Mouse (Mus musculus) brain, embryonic 14.5 days (tissue): Measurements from ENCODE around the gene Nkain2. TPM values are rescaled to one million over a fixed set of nuclear protein-coding genes. Genes with fewer than 3 reads are reported as not detected.

Source experiments
- DNase-seq: peaks from one replicate; pipeline ENCODE4 v3.0.0-alpha.2; 2011; ENCODE audit warnings: low read depth
- CTCF ChIP-seq: fragments of 200-500 bp; IDR thresholded peaks from 2 replicates; pipeline ENCODE4 v1.5.1; 2012; ENCODE audit warnings: inconsistent platforms, mild to moderate bottlenecking, moderate library complexity, borderline replicate concordance; ENCODE audit not compliant: insufficient read depth, insufficient read length; ENCODE audit errors: extremely low read depth
- POLR2A ChIP-seq: fragments of 200-500 bp; IDR thresholded peaks from 2 replicates; pipeline ENCODE4 v1.6.1; 2012; ENCODE audit warnings: mild to moderate bottlenecking, inconsistent platforms, borderline replicate concordance; ENCODE audit not compliant: poor library complexity, insufficient read depth, insufficient read length, severe bottlenecking; ENCODE audit errors: extremely low read depth
- polyA plus RNA-seq: library from polyadenylated mRNA; depleted of rRNA; stranded (reverse); fragments of >200 nt; gene quantifications from 2 replicates; pipeline ENCODE4 v1.2.3, GENCODE M21; 2012

Nkain2 gene
- polyA plus RNA-seq, 1 experiment, result 12.9 TPM

- DNase-seq, result peak; percentile 19
- no peak for TF ChIP-seq POLR2A
- TF ChIP-seq CTCF, result no peak
These were observed 646.9 kb downstream of the Nkain2 start for GRCm38 (mm10) chr10:32243266-32243882.

GRCm38 (mm10) chr10:32241168-32241567 is 649.1 kb downstream of the Nkain2 start:
- TF ChIP-seq POLR2A (no peak), CTCF (no peak)

GRCm38 (mm10) chr10:32182951-32183350 is 707.3 kb downstream of the Nkain2 start:
- peak; percentile 24 for DNase-seq

More at GRCm38 (mm10) chr10:32241168-32241567, 649.1 kb downstream of the Nkain2 start:
- peak; percentile 84 for DNase-seq

GRCm38 (mm10) chr10:32091354-32091753 is 798.9 kb downstream of the Nkain2 start:
- TF ChIP-seq POLR2A, result no peak
- TF ChIP-seq CTCF, result no peak
- no peak for DNase-seq

More at GRCm38 (mm10) chr10:32182951-32183350, 707.3 kb downstream of the Nkain2 start:
- TF ChIP-seq POLR2A (no peak), CTCF (no peak)

- no peak for TF ChIP-seq POLR2A
- no peak for TF ChIP-seq CTCF
- DNase-seq, result peak; percentile 24
These were observed 829.9 kb downstream of the Nkain2 start for GRCm38 (mm10) chr10:32060396-32060795.

DNA sequence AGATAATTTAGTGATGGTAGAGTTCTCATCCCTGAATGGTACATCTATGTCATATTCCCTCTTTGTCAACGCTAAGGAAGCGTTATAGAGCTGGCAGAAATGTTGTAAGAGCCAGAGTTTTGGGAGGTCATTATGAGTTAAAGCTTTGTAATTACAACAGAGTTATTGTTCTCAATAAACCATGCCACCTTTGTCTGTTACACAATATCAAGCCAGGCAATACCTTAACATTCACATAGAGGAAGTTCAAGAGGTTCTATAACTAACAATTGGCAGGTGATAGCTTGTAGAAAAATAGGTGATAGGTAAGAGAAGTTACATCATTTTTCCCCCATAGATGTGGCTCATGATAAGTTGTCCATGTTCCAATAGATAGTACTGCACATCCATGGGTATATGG is 832.0 kb downstream of the Nkain2 start:
- no peak for TF ChIP-seq POLR2A
- TF ChIP-seq CTCF, result no peak
- DNase-seq, result no peak

- no peak for TF ChIP-seq POLR2A
- no peak for TF ChIP-seq CTCF
- DNase-seq, result peak; percentile 59
These were observed 837.5 kb downstream of the Nkain2 start for GRCm38 (mm10) chr10:32052546-32053295.

DNA sequence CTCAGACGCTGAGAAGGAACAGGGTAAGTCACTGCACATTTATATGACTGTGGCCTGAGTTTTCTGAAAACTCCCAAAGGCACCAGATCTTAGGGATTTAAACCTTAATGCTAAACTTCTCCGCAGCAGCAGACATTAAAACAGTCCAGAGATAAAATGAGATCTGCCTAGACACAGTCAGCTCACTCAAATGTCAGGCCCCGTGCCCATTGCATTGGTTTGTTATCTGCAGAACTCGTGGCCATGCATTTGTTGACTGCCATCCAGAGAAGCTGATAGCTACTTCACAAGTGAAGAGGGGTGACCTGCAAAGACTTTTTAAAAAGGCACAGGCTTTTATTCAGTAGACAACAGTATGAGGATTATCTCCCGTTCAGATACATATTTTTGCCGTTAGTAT is 838.2 kb downstream of the Nkain2 start:
- TF ChIP-seq POLR2A (no peak), CTCF (no peak)
- DNase-seq, result no peak

DNA sequence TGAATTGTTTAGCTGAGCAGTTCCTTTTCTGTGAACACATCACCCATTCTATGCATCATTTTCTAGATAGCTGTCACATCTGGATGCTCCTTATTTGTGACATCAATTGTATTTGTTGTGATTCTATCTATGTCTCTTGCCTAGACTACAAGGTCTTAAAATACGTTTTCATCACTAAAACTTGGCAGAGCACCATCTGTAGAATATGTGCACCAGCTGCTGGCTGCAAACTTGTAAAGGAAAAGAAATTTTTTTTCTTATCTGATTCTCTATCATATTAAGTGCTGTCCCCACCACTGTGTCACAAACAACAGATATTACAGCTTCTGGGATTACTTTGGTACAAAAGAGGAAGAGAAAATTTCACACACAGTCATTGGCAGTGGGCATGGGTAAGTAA is 860.3 kb downstream of the Nkain2 start:
- TF ChIP-seq CTCF, result no peak
- TF ChIP-seq POLR2A, result no peak
- DNase-seq, result no peak

DNA sequence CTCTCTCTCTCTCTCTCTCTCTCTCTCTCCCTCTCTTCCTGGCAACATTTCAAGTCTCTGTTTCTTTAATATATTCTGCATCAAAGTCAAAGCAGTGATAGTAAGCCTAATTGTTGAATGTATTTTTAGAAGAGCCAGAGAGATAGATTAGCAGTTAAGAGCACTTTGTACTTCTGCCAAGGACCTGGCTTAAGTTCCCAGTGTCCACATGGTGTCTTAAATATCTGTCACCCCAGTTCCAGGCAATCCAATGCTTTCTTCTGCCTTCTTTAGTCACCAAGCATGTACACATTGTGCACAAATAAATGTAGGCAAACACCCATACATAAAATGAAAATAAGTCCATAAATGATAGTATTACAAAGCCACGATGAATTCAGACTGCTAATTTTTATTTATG is 871.9 kb downstream of the Nkain2 start:
- TF ChIP-seq CTCF (no peak), POLR2A (no peak)
- no peak for DNase-seq

GRCm38 (mm10) chr10:32001216-32001753 is 889.0 kb downstream of the Nkain2 start:
- DNase-seq, result no peak
- TF ChIP-seq POLR2A, result no peak
- TF ChIP-seq CTCF, result no peak

- peak; percentile 63 for DNase-seq
These were observed 897.1 kb downstream of the Nkain2 start for GRCm38 (mm10) chr10:31993205-31993604.

GRCm38 (mm10) chr10:31978387-31978786 is 911.9 kb downstream of the Nkain2 start:
- DNase-seq, result no peak
- TF ChIP-seq CTCF, result no peak
- TF ChIP-seq POLR2A, result no peak

More at GRCm38 (mm10) chr10:31993205-31993604, 897.1 kb downstream of the Nkain2 start:
- no peak for TF ChIP-seq POLR2A
- no peak for TF ChIP-seq CTCF
